Mouse (Mus musculus) cortical plate, adult 2 months (tissue): ENCODE measurements at regions not wholly inside any gene's neighbourhood (a gene's known extent, or its start where the extent isn't known, plus 50 kb on each side); places are given as distances from the start of the nearest gene placed in this dataset.

ENCODE experiments used
- H3K27ac ChIP-seq: fragments of 200-500 bp; 2 replicates; pipeline ENCODE4 v1.5.1; 2012; ENCODE audit warnings: low read length, control low read depth, inconsistent platforms; ENCODE audit not compliant: insufficient read depth
- H3K4me1 ChIP-seq: fragments of 200-500 bp; 2 replicates; pipeline ENCODE4 v1.6.1; 2011; ENCODE audit warnings: low read length; ENCODE audit not compliant: control insufficient read depth, insufficient read depth
- H3K4me3 ChIP-seq: fragments of 200-500 bp; 2 replicates; pipeline ENCODE4 v1.5.1; 2011; ENCODE audit warnings: mild to moderate bottlenecking, low read length, control low read depth; ENCODE audit not compliant: insufficient read depth
- CTCF ChIP-seq: fragments of 200-500 bp; IDR thresholded peaks from 2 replicates; pipeline ENCODE4 v1.5.1; 2011; ENCODE audit warnings: mild to moderate bottlenecking, control low read depth, low read length; ENCODE audit not compliant: insufficient read depth; ENCODE audit errors: extremely low read depth
- POLR2A ChIP-seq: fragments of 200-500 bp; IDR thresholded peaks from 2 replicates; pipeline ENCODE4 v1.6.1; 2011; ENCODE audit warnings: mild to moderate bottlenecking, low read length, control low read depth; ENCODE audit not compliant: insufficient read depth; ENCODE audit errors: extremely low read depth

DNA sequence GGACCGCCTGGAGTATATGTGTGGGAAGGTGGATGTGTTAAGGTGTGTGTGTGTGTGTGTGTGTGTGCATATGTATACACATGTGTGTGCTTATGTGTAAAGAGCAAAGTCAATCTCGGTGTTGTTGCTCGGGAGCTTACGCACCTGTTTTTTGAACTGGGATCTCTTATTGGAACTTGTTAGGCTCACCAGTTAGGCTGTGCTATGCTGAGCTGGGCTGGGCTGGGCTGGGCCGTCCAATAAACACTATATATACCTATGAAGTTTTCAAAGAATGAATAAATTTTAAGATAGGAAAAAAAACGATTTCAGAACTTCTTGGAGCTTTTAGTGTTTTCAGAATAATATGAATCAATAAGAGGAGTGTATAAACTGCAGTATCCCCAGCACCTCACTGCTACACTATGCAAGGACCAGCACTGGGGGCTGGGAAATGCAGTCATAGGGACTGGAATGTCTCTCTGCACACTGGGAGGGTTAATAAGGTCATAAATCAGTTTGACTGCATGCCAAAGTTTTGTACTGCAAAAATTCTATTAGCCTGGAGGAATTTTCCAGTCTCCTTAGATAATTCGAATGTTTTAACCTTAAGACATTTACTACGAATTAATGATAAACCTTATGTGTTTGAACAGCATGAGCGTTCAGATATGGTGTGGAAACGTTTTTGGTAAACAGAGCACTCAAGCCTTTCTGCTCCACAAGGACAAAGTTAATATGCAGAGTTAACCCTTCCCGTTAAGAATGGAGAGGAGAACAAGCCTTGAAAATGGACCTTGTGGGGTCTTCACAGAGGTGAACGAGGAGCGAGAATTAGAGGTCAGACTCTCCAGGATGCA is 250.9 kb upstream of the Prkd1 start:
- no peak for TF ChIP-seq POLR2A
- no peak for TF ChIP-seq CTCF
- H3K27ac ChIP-seq, result no peak overlapping the region
- no peaks in the 10 kb centered on the region for H3K4me1 ChIP-seq
- H3K4me3 ChIP-seq, result no peak overlapping the region

- TF ChIP-seq CTCF (no peak), POLR2A (no peak)
- Histone ChIP-seq H3K27ac (no peak overlapping the region), H3K4me3 (no peak overlapping the region), H3K4me1 (no peaks in the 10 kb centered on the region)
These were observed 248.8 kb upstream of the Prkd1 start for GRCm38 (mm10) chr12:50897606-50898166.

GRCm38 (mm10) chr12:50893604-50894003 is 244.7 kb upstream of the Prkd1 start:
- H3K4me1 ChIP-seq, result no peaks in the 10 kb centered on the region
- H3K4me3 ChIP-seq, result no peak overlapping the region
- no peak for TF ChIP-seq CTCF
- TF ChIP-seq POLR2A, result no peak
- no peak overlapping the region for H3K27ac ChIP-seq

DNA sequence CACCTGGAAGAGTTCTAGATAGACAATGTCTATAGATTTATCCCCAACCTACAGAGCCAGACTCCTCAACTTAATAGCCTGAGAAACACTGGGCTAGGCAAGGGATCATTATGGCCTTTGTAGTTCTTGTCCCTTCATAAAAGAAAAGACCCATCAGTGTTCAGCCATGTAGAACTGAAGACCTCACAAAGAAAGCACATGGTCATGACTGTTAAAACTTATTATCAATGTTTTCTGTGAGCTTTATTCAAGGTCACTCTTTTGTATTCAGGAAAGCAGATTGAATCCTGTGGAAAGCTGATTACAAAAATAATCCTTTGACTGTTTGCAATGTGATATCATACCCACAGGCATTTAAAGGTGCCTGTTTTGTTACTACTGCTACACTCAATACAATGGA is 226.9 kb upstream of the Prkd1 start:
- no peak for TF ChIP-seq POLR2A
- H3K4me1 ChIP-seq, result no peaks in the 10 kb centered on the region
- H3K4me3 ChIP-seq, result no peak overlapping the region
- H3K27ac ChIP-seq, result no peak overlapping the region

GRCm38 (mm10) chr12:50874024-50874398 is 225.1 kb upstream of the Prkd1 start:
- TF ChIP-seq POLR2A (no peak), CTCF (no peak)
- Histone ChIP-seq H3K27ac (no peak overlapping the region), H3K4me3 (no peak overlapping the region)

DNA sequence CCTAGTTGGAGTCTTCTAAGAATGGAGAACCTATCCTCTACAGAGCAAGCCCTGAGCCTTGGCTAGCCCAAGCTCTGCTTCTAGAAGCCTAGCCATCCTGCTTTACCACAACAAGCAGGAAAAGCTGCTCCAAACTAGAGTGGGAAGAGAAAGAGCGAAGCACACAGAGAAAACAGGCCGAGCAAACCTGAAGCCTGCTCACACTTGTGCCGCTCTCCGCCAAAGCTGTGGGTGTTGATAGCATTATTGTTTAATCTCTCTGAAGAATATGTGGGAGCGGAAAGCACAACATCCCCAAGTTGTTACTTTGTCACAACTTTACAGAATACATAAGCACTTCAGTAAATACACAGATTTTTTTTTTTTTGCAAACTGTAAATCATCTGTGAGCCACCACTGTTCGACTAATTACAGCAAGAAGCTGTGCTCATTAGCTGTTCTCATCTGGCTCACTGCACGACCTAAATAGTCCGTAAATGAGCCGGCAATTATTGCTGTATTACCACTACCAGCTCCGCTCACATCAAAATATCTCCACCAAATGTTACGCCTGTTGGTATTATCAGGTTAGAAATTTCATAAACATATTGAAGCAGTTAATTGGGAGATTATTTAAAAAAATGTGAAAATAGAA is 224.6 kb upstream of the Prkd1 start:
- TF ChIP-seq POLR2A (no peak), CTCF (no peak)

More at GRCm38 (mm10) chr12:50874024-50874398, 225.1 kb upstream of the Prkd1 start:
- H3K4me1 ChIP-seq, result no peaks in the 10 kb centered on the region

DNA sequence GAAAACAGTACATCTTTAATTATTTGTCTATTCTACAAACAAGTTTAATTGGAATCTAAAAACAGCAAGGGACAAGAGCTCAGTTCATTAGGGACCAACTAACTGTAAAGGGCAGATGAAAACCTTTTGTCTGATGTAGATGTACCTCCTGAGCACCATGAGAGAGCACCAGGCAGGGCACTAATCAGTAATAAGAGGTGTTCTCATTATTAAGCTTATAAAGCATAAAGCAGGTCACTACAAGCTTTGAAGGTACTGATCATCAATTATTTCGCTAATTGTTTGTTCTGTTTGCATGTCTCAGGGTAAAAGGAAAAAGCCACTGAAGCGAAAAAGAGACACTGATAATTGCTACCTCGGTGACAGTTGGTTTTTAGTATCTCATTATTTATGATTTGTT is 202.7 kb upstream of the Prkd1 start:
- no peaks in the 10 kb centered on the region for H3K4me1 ChIP-seq
- no peak overlapping the region for H3K27ac ChIP-seq
- TF ChIP-seq CTCF (no peak), POLR2A (no peak)
- H3K4me3 ChIP-seq, result no peak overlapping the region

More for the DNA sequence above, 224.6 kb upstream of the Prkd1 start:
- no peaks in the 10 kb centered on the region for H3K4me1 ChIP-seq
- no peak overlapping the region for H3K27ac ChIP-seq
- H3K4me3 ChIP-seq, result no peak overlapping the region

GRCm38 (mm10) chr12:50847976-50848375 is 199.1 kb upstream of the Prkd1 start:
- Histone ChIP-seq H3K4me1 (no peaks in the 10 kb centered on the region), H3K27ac (no peak overlapping the region), H3K4me3 (no peak overlapping the region)
- TF ChIP-seq POLR2A, result no peak
- TF ChIP-seq CTCF, result no peak

- Histone ChIP-seq H3K27ac (no peak overlapping the region), H3K4me3 (no peak overlapping the region), H3K4me1 (no peaks in the 10 kb centered on the region)
- no peak for TF ChIP-seq POLR2A
- TF ChIP-seq CTCF, result no peak
These were observed 193.8 kb upstream of the Prkd1 start for GRCm38 (mm10) chr12:50842744-50843143.

GRCm38 (mm10) chr12:50839391-50839790 is 190.5 kb upstream of the Prkd1 start:
- Histone ChIP-seq H3K4me3 (no peak overlapping the region), H3K27ac (no peak overlapping the region), H3K4me1 (no peaks in the 10 kb centered on the region)
- TF ChIP-seq CTCF (no peak), POLR2A (no peak)
